Mouse (Mus musculus): ENCODE data around the gene Ctbp1. TPM values are rescaled to one million over a fixed set of nuclear protein-coding genes. Genes with fewer than 3 reads are reported as not detected.

The Ctbp1 gene
- total and polyA plus RNA-seq, 3 experiments = 353 to 595 (median 443) TPM

- Histone ChIP-seq H3K4me3 (ENCODE audit: control insufficient read depth in 1 of 2, insufficient read depth in 1 of 2, low read depth in 2 of 2, low read length in 2 of 2) (no peak overlapping the region), H3K36me3 (ENCODE audit: control insufficient read depth in 1 of 2, insufficient read depth in 2 of 2, low read length in 2 of 2) (peaks cover 0 to 29% of the 10 kb centered on the region in 2 experiments; a peak in 2 of 4 replicates), H3K27ac (ENCODE audit: control insufficient read depth, low read depth, low read length) (no peak overlapping the region), H3K4me1 (ENCODE audit: control insufficient read depth in 1 of 2, insufficient read depth in 2 of 2, low read length in 2 of 2) (peaks cover 15 to 30% of the 10 kb centered on the region in 2 experiments), H3K9ac (ENCODE audit: control insufficient read depth, low read depth, low read length, poor library complexity, severe bottlenecking) (no peak overlapping the region), H3K27me3 (ENCODE audit: control insufficient read depth in 1 of 2, insufficient read depth in 2 of 2, low read length in 2 of 2) (peaks cover 0 to 3% of the 10 kb centered on the region in 2 experiments; a peak in 2 of 4 replicates), H3K79me2 (ENCODE audit: control insufficient read depth, insufficient read depth, low read length, poor library complexity) (peaks cover 8% of the 10 kb centered on the region), H3K9me3 (replicated peaks; ENCODE audit: insufficient read depth, low read length) (no peaks in the 10 kb centered on the region)
- DNase-seq (ENCODE audit: low read depth, low spot score) = peak; percentile 73
- TF ChIP-seq SIN3A (IDR thresholded peaks at IDR 0.05; ENCODE audit: low read length) (peak; percentile 38; the same call in 1 of the 2 replicates), MEF2A (IDR thresholded peaks at IDR 0.05; ENCODE audit: extremely low read depth, insufficient replicate concordance, low read depth, low read length, poor library complexity, severe bottlenecking) (no peak), CHD1 (IDR thresholded peaks at IDR 0.05; ENCODE audit: low read depth, low read length) (no peak), MAFK (IDR thresholded peaks at IDR 0.05; ENCODE audit: borderline replicate concordance, low read depth, low read length) (no peak), TAL1 (IDR thresholded peaks at IDR 0.05; ENCODE audit: low read length) (no peak), ETS1 (IDR thresholded peaks at IDR 0.05; ENCODE audit: low read depth, low read length) (no peak), POLR2AphosphoS5 (IDR thresholded peaks at IDR 0.05; ENCODE audit: borderline replicate concordance, low read depth, low read length) (no peak), GABPA (IDR thresholded peaks at IDR 0.05; ENCODE audit: low read depth, low read length) (no peak), MXI1 (IDR thresholded peaks at IDR 0.05; ENCODE audit: low read depth, low read length) (no peak), CHD2 (IDR thresholded peaks at IDR 0.05; ENCODE audit: low read length) (no peak), ZC3H11A (IDR thresholded peaks at IDR 0.05; ENCODE audit: low read depth, low read length) (no peak), CTCF (IDR thresholded peaks at IDR 0.05 in 2 of 3, conservative IDR thresholded peaks at IDR 0.05 in 1 of 3; ENCODE audit: control insufficient read depth in 1 of 3, insufficient read depth in 1 of 3, low read depth in 2 of 3, low read length in 3 of 3, poor library complexity in 1 of 3, severe bottlenecking in 1 of 3) (peak; percentile 43 to 75 (median 61)), MAZ (IDR thresholded peaks at IDR 0.05; ENCODE audit: low read depth, low read length) (no peak), POLR2AphosphoS2 (IDR thresholded peaks at IDR 0.05; ENCODE audit: low read length) (no peak), RAD21 (IDR thresholded peaks at IDR 0.05; ENCODE audit: low read depth, low read length) (peak; percentile 44), SMC3 (IDR thresholded peaks at IDR 0.05; ENCODE audit: low read depth, low read length) (peak; percentile 63), E2F4 (IDR thresholded peaks at IDR 0.05; ENCODE audit: borderline replicate concordance, low read depth, low read length) (no peak), POLR2A (IDR thresholded peaks at IDR 0.05; ENCODE audit: control insufficient read depth in 1 of 2, insufficient read depth in 1 of 2, low read depth in 1 of 2, low read length in 2 of 2, poor library complexity in 1 of 2) (no peak), ZMIZ1 (IDR thresholded peaks at IDR 0.05; ENCODE audit: low read depth, low read length) (no peak), ZKSCAN1 (IDR thresholded peaks at IDR 0.05; ENCODE audit: low read depth, low read length) (no peak), KAT2A (conservative IDR thresholded peaks at IDR 0.05; ENCODE audit: low read depth, low read length) (0 out of 2 replicates have a peak, but pooled peaks have one; percentile 1)
Observed at GRCm38 (mm10) chr5:33278950-33279349, 4.2 kb upstream of the Ctbp1 start.

- TF ChIP-seq EP300 (IDR thresholded peaks at IDR 0.05; ENCODE audit: low read depth in 1 of 2, low read length in 2 of 2) (peak; percentile 69), KAT2A (conservative IDR thresholded peaks at IDR 0.05; ENCODE audit: low read depth, low read length) (no peak), GABPA (IDR thresholded peaks at IDR 0.05; ENCODE audit: low read depth, low read length) (no peak), TCF12 (IDR thresholded peaks at IDR 0.05; ENCODE audit: low read depth, low read length) (peak; percentile 49), MAFK (IDR thresholded peaks at IDR 0.05; ENCODE audit: borderline replicate concordance, low read depth, low read length) (peak; percentile 86), MAZ (IDR thresholded peaks at IDR 0.05; ENCODE audit: low read depth, low read length) (no peak), TAL1 (IDR thresholded peaks at IDR 0.05; ENCODE audit: low read length) (peak; percentile 6; the same call in 1 of the 2 replicates), SMC3 (IDR thresholded peaks at IDR 0.05; ENCODE audit: low read depth, low read length) (no peak), UBTF (IDR thresholded peaks at IDR 0.05; ENCODE audit: borderline replicate concordance, insufficient read depth, low read depth, low read length) (0 out of 2 replicates have a peak, but pooled peaks have one; percentile 21), SIN3A (IDR thresholded peaks at IDR 0.05; ENCODE audit: low read length) (peak; percentile 58; the same call in 1 of the 2 replicates), NELFE (IDR thresholded peaks at IDR 0.05; ENCODE audit: low read depth, low read length) (no peak), GATA1 (IDR thresholded peaks at IDR 0.05; ENCODE audit: low read depth, low read length) (peak; percentile 34; the same call in 1 of the 2 replicates), ETS1 (IDR thresholded peaks at IDR 0.05; ENCODE audit: low read depth, low read length) (peak; percentile 64), CHD1 (IDR thresholded peaks at IDR 0.05; ENCODE audit: low read depth, low read length) (no peak)
- 0 out of 2 replicates have a peak overlapping the region, but pooled peaks have one; percentile 41 for H3K27ac ChIP-seq (ENCODE audit: control insufficient read depth, low read depth, low read length)
- no peak overlapping the region for H3K4me3 ChIP-seq (ENCODE audit: control insufficient read depth in 1 of 2, insufficient read depth in 1 of 2, low read depth in 2 of 2, low read length in 2 of 2)
- peak; percentile 74 for DNase-seq (ENCODE audit: low read depth, low spot score)
- H3K9ac ChIP-seq (ENCODE audit: control insufficient read depth, low read depth, low read length, poor library complexity, severe bottlenecking) = no peak overlapping the region
- peaks cover 5 to 40% of the 10 kb centered on the region in 2 experiments for H3K36me3 ChIP-seq (ENCODE audit: control insufficient read depth in 1 of 2, insufficient read depth in 2 of 2, low read length in 2 of 2)
- peaks cover 22% of the 10 kb centered on the region for H3K79me2 ChIP-seq (ENCODE audit: control insufficient read depth, insufficient read depth, low read length, poor library complexity)
- H3K27me3 ChIP-seq (ENCODE audit: control insufficient read depth in 1 of 2, insufficient read depth in 2 of 2, low read length in 2 of 2) = no peaks in the 10 kb centered on the region
- no peaks in the 10 kb centered on the region for H3K9me3 ChIP-seq (replicated peaks; ENCODE audit: insufficient read depth, low read length)
- H3K4me1 ChIP-seq (ENCODE audit: control insufficient read depth in 1 of 2, insufficient read depth in 2 of 2, low read length in 2 of 2) = peaks cover 24 to 42% of the 10 kb centered on the region in 2 experiments
Observed at GRCm38 (mm10) chr5:33277286-33277685, 2.5 kb upstream of the Ctbp1 start.

Measured in MEL (cell line).